Mouse (Mus musculus): ENCODE measurements around the gene Ano2. TPM values are rescaled to one million over a fixed set of nuclear protein-coding genes. Genes with fewer than 3 reads are reported as not detected.

The Ano2 gene
- polyA plus RNA-seq (2012; rRNA removed), result 0.04 and 0.19 TPM in 2 replicates

DNA sequence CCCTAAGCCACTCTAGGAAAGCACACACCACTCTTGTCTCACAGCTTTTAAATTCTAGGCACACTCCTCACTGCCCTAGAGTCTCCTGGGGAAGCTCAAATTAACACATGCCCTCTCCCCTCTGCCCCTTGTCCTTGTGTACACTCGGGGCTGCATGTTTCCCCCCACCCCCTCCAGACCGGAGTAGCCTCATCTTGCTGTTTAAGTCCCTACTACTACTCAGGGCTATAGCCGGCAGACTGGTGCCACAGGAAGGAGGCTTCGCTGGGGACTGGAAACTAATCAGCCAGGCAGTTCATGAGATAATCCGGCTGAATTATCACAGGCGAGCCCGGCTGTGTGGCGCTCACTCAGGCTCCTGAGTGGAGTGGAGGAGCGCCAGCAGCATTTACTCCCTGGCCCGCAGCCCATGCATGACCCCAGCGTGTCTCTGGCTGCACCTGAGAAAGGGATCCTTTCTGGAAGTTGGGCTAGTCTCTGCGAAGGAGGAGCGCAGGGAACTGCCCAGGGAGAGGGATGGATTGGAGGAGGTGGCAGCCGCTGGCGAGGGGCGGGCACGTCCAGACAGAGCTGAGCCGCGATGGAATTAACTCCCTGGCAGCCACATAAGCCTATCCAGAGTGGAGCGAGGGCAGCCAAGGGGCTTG lies at the start of gene Ano2:
TSS of gene Ano2 (plus strand) at position 363 of the 647 bp plus-strand sequence.
- no peak for DNase-seq (ENCODE audit: low spot score)

DNA sequence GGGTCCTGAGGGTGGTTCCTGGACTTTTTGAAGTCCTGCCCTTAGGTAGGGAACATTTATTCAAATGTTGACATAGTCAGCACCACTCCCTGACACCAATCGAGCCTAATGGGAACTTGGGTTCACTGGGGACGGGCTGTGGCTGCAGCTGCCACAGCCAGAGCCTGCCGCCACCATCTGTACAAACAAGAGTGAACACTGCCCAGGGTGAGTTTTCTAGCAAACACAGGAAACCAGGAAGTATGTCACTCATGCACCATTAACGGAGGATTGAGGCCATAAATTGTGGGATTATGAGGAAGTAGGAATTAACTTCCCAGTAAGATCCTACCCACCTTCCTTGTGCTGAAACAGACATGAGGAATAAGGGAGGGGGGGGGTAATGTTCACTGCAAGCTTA lies 49.7 kb upstream of the Ano2 start:
- DNase-seq (ENCODE audit: low spot score), result no peak

DNA sequence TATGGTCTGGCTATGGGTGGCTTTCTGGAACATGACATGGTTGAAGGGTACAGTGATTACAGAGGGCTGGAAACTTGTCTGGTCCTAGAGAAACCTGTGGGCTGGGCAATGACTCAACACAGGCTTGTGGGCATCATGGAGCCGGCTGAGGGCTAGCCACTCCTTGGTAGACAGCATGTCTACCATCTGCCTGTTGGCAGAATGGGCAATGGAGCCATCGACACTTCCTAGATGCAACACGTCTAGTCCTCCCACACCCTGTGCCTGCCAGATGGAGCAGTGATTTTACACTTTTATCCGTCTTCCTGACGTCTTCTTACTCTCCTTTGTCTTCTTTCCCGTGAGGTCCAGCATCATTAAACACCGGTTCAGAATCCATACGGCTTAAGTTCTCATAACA lies 49.1 kb upstream of the Ano2 start:
- no peak for DNase-seq (ENCODE audit: low spot score)

DNA sequence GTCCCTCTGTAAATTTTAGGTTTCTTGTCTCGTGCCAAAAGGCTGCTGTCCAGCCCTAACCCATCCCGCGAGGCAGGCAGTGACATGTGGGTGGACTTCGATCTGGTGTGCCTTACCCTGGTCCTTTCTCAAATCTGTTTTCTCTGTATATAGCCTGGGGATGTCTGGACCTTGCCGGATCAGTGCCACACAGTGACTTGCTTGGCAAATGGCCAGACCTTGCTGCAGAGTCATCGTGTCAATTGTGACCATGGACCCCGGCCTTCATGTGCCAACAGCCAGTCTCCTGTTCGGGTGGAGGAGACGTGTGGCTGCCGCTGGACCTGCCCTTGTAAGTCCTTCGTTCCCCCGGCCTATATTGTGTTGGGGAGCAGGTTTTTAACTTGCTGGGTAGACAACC lies 41.3 kb upstream of the Ano2 start:
- no peak for DNase-seq (ENCODE audit: low spot score)

DNA sequence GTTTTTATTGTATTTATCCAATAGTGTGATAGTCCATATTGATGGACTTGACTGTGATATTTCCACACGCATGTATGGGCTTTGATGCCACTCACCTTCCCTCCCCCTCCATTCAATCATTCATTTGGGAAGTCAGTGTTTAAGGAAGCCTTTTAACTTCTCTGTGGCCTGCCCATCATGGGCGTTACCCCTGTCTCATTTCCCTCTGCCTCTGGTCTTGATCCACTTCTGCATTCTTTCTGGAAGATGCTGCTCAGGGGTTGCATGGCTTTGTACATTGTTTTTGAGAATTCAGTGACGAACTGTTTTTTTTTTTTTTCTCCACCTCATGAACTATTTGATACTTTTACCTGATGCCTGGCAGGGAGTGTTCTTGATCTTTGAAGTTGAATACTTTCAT lies 38.9 kb upstream of the Ano2 start:
- DNase-seq (ENCODE audit: low spot score), result no peak

DNA sequence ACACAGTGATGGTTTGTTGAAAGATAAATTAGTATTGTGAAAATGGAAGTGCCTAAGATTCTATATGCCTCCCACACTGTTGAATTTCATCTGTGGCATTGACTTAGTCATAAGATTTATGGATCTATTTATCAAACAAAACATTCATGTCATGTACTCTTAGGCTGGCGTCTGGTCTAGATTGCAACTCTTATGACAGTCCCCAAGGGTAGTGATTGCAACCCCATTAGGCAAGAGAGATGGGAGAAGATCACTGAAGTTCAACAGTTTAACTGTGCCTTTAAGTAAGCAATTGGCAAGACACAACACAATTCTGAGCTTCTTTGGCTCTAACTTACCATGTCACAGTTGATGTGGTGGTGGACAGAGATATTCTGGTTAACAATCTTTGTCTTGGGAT lies 36.8 kb upstream of the Ano2 start:
- no peak for DNase-seq (ENCODE audit: low spot score)

DNA sequence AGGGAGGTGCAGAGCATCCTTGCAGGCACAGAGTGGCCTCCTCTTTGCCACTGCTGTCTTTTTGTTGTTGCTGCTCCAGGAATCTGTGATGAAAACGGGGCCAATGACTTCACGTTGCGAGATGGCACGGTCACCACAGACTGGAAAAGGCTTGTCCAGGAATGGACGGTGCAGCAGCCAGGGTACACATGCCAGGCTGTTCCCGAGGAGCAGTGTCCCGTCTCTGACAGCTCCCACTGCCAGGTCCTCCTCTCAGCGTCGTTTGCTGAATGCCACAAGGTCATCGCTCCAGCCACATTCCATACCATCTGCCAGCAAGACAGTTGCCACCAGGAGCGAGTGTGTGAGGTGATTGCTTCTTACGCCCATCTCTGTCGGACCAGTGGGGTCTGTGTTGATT lies 33.3 kb upstream of the Ano2 start:
- no peak for DNase-seq (ENCODE audit: low spot score)

DNA sequence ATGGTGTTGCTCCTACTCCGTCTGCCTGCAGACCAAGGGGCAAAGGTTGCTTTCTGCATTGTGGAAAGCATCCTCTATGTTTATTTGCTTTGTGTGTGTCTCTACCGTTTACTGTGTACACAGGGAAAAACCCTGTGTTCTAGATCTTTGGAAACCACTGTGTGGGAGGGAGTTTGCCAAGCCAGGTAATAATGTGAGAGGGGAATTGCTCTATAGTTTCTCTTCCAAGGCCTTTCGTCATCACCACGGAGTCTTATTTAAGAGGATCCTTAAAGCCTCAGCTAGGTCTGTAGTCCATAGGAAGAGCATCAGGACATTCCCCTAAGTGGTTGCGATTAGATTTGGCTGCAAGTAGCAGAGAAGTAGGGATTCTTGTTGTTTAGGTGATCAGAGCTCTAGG lies 32.3 kb upstream of the Ano2 start:
- no peak for DNase-seq (ENCODE audit: low spot score)

DNA sequence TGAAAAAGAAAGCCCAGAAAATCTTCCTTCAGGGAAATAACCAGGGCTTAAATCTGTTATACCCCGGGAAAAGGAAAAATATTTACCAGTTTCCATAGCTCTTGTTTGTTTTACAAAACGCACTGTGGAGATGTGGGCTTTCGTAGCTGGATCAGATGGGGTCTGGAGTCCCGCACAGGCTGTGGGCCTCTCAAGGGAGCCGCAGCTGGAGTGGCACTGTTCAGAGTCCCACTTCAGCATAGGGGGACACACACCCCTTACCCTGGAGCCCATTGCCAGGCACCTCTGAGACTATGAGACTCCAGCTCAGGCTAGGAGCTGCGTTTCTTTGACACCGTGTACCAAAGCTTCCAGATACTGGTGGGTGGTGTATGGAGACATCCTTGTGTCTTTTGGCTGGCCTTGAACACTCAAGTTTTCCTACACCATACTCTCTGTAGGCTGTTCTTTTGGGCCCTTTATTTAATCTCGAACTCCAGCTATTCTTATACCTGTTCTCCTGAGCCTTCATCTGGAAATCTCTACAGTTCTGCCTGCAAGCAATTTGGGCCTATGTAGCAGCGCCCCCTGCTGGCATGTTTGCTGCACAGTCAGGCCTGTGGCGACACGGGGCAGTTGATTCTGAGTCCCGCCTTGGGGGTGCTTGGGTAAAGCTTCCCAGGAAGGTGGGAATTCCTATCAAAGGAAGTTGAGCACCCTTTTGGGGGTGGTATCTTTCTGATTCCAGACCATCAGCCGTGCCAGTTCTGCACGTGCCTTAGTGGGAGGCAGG lies 28.9 kb upstream of the Ano2 start:
- DNase-seq (ENCODE audit: low spot score), result peak; percentile 55

DNA sequence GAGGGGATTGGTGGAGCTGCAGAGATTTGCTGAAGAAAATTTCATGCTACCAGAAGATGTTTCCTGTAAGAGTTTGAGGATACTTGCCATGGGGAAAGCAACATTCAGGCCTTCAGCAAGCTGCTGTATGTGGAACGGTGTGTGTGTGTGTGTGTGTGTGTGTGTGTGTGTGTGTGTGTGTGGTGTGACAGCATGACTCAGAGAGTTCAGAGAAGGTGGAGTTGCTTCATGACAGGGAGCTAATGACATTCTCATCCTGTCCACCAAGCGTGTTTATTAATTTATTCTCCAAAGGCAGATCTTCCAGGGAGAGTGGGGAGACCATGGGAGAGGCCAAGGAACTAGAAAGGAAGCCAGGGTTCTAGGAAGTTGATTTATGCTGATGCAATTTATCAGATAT lies 26.3 kb upstream of the Ano2 start:
- DNase-seq (ENCODE audit: low spot score), result no peak

DNA sequence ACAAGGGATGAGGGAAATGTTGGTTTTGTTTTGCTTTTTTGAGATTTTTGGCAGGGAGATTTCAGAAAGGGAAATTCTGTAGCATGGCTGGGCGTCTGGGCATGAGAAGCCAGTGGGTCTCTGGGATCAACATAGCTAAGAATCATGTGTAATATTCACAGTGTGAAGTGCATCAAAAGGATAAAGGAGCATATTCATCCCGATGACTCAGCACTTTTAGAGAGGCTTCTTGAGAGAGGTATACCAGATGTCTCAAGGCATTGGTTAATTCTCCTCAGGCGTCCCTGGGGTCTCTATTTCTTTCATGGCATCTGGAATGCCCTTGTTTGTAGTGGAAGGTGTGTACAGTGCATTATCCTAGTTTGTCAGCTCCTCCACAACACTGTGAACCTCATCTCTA lies 18.4 kb upstream of the Ano2 start:
- no peak for DNase-seq (ENCODE audit: low spot score)

DNA sequence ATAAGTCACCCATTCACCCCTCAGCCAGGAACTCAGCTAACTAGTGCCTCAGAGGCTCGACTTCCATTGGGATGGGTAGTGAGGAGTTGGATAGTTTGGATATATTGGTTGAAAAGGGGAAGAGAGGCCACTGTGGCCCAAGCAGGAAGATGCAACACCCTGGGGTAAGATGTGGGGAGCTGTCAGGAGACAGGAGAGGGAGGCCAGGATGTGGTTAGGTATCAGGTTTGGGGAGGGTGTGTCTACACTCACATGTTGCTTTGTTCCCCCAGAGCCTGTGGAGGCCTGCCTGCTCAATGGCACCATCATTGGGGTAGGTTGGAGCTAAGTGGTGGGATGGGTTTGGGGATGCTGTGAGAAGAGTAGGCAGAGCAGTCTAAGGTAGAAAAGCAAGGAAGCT lies 11.7 kb upstream of the Ano2 start:
- DNase-seq (ENCODE audit: low spot score), result no peak

DNA sequence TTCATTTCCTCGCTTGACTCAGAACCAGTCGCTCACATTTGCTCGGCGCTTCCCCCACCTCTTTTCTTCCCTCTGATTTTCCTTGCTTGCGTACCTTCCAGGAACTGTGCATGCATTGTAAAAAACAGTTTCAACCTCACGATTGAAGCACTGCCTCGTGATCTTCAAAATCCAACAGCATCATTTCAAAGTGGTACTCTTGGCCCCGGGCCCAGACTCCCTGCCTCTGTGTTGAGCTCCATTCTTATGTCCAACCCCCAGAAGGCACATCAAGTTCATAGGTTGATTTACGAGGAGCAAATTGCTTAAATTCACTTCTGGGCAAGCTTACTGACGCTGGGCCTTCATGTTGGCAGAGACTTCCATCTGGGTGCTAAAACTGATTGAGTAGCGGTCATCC lies 9.6 kb upstream of the Ano2 start:
- no peak for DNase-seq (ENCODE audit: low spot score)

DNA sequence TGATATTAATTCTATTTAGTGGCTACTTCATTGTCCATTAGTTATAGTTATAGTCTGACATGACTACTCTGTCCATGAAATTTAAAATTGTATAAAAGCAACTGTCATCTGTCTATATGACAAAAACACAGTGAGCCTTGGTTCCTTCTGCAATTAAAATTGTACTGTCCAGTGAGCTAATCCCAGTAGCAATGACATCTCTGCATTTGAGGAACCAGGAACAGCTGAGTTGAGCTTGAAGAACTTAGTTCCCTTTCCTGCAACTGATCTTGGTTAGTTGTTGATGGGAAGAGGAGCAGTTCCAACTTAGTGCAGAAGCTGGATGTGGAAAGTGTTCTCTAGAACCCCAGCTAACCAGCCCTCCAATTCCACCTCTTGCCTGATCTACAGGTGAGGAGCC lies 4.8 kb upstream of the Ano2 start:
- no peak for DNase-seq (ENCODE audit: low spot score)

DNA sequence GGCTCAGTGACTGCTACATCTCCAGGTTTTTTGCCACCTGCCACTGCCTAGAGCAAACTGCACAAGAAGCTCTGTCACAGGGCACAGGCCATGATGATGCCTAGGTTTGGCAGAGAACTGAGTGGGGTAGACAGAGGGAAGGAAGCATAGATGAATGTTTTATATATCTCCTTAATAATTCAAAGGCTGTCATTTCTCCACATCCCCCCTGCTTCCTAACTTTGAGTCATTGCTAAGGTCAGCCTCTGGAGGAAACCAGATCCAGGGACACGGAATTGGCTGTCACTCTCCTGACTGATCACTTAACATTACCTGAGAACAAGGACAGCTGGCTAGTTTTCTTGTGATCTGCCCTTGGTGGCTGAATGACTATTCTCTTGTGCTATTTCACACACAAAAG lies 2.2 kb upstream of the Ano2 start:
- DNase-seq (ENCODE audit: low spot score), result no peak

DNA sequence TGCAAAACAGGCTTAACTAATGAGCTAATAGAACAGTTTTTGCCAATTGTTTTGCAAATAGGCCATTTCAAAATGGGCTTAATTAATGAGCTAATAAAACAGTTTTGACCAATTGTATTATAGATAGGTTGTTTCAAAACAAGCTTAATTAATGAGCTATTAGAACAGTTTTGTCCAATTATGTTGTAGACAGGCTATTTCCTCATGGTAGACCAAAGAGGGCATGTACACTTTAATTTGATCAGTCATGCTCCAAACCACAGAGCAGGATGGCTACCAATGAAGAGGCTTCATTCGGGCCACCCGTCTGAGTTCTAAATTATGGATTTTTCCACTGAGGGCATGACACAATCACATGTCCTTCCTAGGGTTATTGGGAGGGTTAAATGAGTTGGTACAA lies 10.9 kb downstream of the Ano2 start:
- no peak for DNase-seq (ENCODE audit: low spot score)

DNA sequence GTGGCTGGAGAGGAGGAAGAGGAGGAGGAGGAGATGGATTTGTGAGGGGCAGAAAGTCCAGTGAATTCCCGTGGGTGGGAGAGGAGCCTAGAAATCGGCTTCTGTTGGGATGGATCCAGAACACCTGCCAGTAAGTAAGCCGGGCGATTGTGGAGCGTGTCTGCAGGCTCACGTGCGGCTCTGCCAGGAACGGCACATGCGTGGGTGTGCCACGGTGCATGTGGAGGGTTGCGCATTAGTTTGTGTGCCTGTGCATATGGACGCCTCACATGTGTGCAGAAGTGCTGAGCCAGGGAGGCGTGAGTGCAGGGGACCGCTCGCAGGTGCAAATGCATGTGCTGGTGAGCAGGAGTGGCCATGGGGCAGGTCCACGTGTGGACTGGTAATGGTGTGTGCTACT lies 21.0 kb downstream of the Ano2 start:
- DNase-seq (ENCODE audit: low spot score), result no peak

DNA sequence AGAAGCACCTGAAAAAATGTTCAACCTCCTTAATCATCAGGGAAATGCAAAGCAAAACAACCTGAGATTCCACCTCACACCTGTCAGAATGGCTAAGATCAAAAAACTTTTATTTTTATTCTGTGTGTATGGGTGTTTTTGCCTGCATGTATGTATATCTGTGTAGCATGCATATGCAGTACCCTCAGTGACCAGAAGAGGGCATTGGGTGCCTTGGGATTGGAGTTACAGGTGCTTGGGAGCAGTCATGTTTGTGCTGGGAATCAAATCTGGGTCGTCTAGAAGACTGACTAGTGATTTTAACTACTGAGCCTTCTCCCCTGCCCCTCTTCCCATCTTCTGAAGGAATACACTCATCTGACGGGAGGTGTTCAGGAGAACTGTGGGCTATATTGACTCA lies 36.2 kb downstream of the Ano2 start:
- DNase-seq (ENCODE audit: low spot score), result no peak

DNA sequence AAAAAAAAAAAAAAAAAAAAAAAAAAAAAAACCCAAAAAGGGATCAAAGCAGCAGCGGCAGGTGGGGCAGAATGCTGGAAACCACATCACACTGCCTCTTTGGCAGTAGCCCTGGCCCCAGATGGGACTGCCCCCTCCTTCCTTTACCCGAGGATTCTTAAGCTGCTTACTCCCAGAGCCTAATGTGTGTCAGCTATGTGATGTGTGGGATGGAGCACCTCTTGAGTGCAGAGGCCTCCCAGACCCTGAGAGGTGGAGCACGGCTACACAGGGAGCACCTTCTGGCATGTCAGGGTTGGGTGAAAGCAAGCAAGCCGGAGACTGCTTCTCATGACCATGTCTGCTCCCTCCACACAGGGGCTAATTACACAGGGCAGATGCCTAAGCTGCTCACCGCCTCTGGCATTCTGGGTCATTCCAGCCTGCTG lies 37.3 kb downstream of the Ano2 start:
- no peak for DNase-seq (ENCODE audit: low spot score)

DNA sequence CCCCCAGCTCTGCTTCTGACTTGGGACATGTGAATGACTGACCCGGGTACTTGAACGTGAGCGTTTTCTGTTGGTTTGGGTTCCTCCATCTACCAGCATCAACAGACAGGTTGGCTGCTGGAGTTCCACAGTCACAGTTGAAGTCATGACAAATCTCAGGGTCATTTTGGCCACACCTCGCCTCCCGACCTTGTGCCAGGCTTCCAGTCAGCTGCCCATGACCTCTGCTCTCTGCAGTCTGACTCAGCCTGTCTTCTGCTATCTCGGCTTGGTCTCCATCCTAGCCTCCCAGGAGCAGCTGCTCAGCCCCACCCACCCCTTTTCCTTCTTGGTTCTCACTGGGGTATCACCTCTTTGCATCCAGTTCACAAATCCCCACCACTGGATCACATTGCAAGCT lies 39.3 kb downstream of the Ano2 start:
- DNase-seq (ENCODE audit: low spot score), result no peak

DNA sequence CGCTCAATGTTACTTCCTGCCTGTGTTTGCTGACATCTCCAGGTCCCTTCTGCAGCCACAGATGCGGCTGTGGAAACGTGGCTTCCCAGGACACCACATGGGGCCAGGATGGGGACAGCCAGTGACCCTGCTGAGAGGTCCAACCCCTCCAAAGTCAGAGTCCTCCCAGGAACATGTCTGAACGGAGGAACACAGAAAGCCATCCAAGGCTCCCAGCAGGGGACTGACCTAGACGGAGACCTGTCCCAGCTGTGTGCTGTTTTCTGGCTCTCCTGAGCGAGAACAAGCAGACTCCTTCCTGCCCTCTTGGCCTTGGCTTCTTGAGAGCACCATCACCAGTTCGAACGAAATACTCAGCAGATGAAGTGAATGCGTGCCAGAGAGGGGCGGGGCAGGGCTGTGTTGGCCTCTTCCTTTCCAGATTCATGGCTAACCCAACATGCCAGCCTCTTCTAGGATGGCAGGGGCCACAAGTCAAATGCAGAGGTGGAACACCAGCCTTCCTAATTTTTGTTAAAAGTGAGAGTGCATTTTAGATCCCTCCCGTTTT lies 39.8 kb downstream of the Ano2 start:
- no peak for DNase-seq (ENCODE audit: low spot score)

DNA sequence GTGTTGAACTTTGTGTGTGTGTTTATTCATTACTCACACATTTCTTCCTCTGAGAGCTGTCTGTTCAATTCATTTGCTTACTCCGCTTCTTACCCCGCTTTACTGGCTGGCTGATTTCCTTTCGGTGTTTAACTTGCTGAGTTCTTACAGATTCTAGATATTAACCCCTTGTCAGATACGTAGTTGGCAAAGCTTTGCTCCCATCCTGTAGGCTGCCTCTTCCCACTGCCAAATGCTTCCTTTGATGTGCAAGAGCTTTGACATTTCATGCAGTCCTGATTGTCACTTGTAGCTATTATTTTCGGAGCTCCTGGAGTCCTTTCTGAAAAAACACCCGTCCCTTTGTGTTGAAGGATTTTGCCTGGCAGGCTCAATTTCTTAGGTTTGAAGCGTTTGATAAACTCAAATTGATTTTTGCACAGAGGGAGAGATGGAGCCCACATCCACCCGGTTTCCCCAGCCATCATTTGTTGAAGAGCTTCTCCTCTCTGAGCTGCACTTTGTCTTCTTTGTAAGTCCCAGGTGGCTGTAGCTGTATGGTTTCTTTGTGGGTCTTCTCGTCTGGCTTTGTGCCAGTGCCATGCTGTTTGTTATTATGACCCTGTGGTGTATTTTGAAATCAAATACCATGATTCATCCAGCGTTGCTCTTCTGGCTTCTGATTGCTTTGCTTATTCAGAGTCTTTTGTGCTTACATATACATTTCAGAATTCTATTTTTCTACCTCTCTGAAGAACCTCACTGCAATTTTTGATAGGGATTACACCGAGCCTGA lies 47.5 kb downstream of the Ano2 start:
- no peak for DNase-seq (ENCODE audit: low spot score)

All from urinary bladder, adult 2 months (tissue).